Mouse (Mus musculus): ENCODE measurements around the gene Bcl11b. TPM values are rescaled to one million over a fixed set of nuclear protein-coding genes. Genes with fewer than 3 reads are reported as not detected.
A peak's percentile ranks its signal among the peaks of the same experiment; 100 is the strongest.

The Bcl11b gene
- polyA plus RNA-seq, 1 experiment from 2014 or later: 2.5 TPM

DNA sequence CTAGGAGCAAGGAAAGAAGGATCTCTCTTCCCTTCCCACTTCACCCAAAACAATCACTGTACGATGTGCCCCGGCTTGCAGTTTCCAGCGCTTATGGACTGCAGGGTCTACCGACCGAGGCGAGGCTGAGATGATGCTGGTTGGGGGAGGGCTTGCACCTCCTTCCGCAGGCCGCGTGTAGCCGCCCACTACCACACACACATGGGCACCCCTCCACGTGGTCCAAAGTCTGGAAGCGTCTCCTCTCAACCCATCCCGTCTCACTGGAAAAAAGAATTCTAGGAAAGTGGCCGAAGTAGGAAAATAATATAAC, 2.0 kb upstream of the Bcl11b start:
- H3K9me3 ChIP-seq (replicated peaks): no peaks in the 10 kb centered on the region
- H3K27ac ChIP-seq (replicated peaks): peak overlapping the region; percentile 96
- H3K4me3 ChIP-seq: peak overlapping the region; percentile 86
- 2% methylated on average over 14 of the region's 14 CpGs for WGBS
- peaks cover 76% of the 10 kb centered on the region for H3K27me3 ChIP-seq (ENCODE audit: low read depth, poor library complexity, severe bottlenecking)
- DNase-seq (ENCODE audit: low spot score): no peak
- H3K4me1 ChIP-seq: peaks cover 51% of the 10 kb centered on the region
- no peaks in the 10 kb centered on the region for H3K36me3 ChIP-seq

DNA sequence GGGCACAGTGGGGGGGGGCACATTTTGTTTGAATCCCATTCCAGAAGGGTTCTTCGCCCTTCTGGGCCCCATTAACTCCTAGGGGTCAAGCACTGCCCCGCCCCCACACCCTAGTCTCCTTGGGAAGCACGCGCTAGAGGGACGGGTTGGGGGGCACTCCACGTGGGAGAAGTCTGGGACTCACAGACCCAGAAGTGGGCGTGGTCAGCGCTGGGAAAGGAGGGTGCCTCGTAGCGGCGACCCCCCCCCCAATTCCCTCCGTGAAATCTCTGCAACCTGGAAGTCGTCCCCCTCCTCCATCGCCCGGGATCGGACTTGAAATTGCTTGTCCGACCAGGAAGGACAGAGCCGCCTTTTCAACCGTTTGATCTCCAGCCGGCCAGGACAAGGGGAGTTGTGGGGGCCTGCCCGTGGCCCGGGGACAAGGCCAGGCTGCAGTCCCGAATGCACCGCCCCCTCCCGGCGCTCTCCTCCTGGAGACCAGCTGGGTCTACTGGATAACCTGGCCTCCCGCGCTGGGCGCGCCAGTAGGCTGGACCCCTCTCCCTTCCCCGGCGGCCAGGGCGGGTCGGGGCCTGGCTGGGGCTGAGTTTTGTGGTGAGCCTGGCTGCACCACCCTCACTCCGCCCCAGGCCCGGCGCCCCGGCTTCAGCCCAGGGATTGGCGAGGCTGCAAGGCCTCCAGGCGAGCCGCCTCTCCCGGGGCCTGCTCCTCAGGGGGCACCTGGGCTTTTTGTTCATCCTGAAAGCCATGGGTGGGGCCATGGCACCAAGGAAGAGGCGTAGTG, 1.5 kb upstream of the Bcl11b start:
- Histone ChIP-seq H3K27me3 (ENCODE audit: low read depth, poor library complexity, severe bottlenecking) (peaks cover 76% of the 10 kb centered on the region), H3K9me3 (replicated peaks) (no peaks in the 10 kb centered on the region), H3K36me3 (no peaks in the 10 kb centered on the region), H3K27ac (replicated peaks) (peak overlapping the region; percentile 96), H3K4me3 (peak overlapping the region; percentile 86), H3K4me1 (peaks cover 50% of the 10 kb centered on the region)
- WGBS: under 1% methylated on average over 43 of the region's 43 CpGs
- peak; percentile 77 for DNase-seq (ENCODE audit: low spot score)

DNA sequence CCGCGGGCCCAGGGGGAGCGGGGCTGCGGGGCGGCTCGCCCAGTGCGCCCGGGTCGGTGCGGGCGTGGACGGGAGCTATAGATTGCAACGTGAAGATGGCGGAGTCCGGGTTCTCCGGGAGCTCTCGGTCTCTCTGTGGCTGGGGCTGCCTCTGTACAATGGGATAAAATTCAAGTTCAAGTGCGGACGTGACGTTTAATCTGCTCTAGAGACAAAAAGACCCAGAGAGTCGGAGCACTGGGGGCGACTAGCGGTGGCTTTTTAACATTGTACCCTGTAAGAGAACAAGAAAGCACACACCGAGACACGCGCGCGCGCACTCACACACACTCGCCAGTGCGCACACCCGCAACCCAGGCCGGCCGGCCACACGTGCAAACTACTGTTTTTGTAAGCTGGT, 526 bp upstream of the Bcl11b start:
- H3K4me1 ChIP-seq: peaks cover 46% of the 10 kb centered on the region
- DNase-seq (ENCODE audit: low spot score): peak; percentile 90
- peak overlapping the region; percentile 86 for H3K4me3 ChIP-seq
- peaks cover 79% of the 10 kb centered on the region for H3K27me3 ChIP-seq (ENCODE audit: low read depth, poor library complexity, severe bottlenecking)
- peak overlapping the region; percentile 96 for H3K27ac ChIP-seq (replicated peaks)
- H3K9me3 ChIP-seq (replicated peaks): no peaks in the 10 kb centered on the region
- under 1% methylated on average over 35 of the region's 35 CpGs for WGBS
- no peaks in the 10 kb centered on the region for H3K36me3 ChIP-seq

GRCm38 (mm10) chr12:108002436-108003189, 789 bp downstream of the Bcl11b start:
- under 1% methylated on average over 66 of the region's 78 CpGs for WGBS
- peaks cover 77% of the 10 kb centered on the region for H3K27me3 ChIP-seq (ENCODE audit: low read depth, poor library complexity, severe bottlenecking)
- peak; percentile 78 for DNase-seq (ENCODE audit: low spot score)

GRCm38 (mm10) chr12:108001652-108002340, 1.6 kb downstream of the Bcl11b start:
- peak overlapping the region; percentile 86 for H3K4me3 ChIP-seq
- H3K27me3 ChIP-seq (ENCODE audit: low read depth, poor library complexity, severe bottlenecking): peaks cover 77% of the 10 kb centered on the region
- peak overlapping the region; percentile 96 for H3K27ac ChIP-seq (replicated peaks)
- 2% methylated on average over 37 of the region's 37 CpGs for WGBS
- no peaks in the 10 kb centered on the region for H3K9me3 ChIP-seq (replicated peaks)
- DNase-seq (ENCODE audit: low spot score): peak; percentile 53
- no peaks in the 10 kb centered on the region for H3K36me3 ChIP-seq
- H3K4me1 ChIP-seq: peaks cover 66% of the 10 kb centered on the region

More at GRCm38 (mm10) chr12:108002436-108003189, 789 bp downstream of the Bcl11b start:
- Histone ChIP-seq H3K27ac (replicated peaks) (peak overlapping the region; percentile 96), H3K4me3 (peak overlapping the region; percentile 86), H3K4me1 (peaks cover 58% of the 10 kb centered on the region), H3K9me3 (replicated peaks) (no peaks in the 10 kb centered on the region), H3K36me3 (no peaks in the 10 kb centered on the region)

DNA sequence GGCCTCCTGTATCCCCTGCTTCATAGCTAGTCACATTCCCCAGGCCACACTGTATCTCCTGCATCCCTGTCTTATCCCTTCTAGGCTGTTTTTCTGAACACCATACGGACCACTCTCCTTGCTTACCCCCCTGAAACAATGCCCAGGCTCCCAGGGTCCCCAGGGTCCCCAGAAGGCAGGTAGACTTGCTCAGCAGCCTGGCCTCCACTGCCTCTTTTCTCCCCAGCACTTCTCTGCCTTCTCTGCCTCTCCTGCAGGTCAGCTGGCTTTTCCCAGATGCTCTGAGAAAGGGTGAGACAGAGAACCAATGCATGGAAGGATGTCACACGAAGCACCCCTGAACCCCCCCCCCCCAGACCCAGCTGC, 2.7 kb downstream of the Bcl11b start:
- Histone ChIP-seq H3K27me3 (ENCODE audit: low read depth, poor library complexity, severe bottlenecking) (peaks cover 77% of the 10 kb centered on the region), H3K36me3 (no peaks in the 10 kb centered on the region), H3K4me3 (peak overlapping the region; percentile 86; the same call in 1 of the 2 replicates), H3K4me1 (peaks cover 56% of the 10 kb centered on the region), H3K27ac (replicated peaks) (0 out of 2 replicates have a peak overlapping the region, but pooled peaks have one; percentile 7), H3K9me3 (replicated peaks) (no peaks in the 10 kb centered on the region)
- 38% methylated on average over 2 of the region's 2 CpGs for WGBS
- DNase-seq (ENCODE audit: low spot score): no peak

- Histone ChIP-seq H3K27ac (replicated peaks) (no peak overlapping the region), H3K36me3 (no peaks in the 10 kb centered on the region), H3K27me3 (ENCODE audit: low read depth, poor library complexity, severe bottlenecking) (peaks cover 77% of the 10 kb centered on the region), H3K4me1 (peaks cover 50% of the 10 kb centered on the region), H3K4me3 (peak overlapping the region; percentile 86; the same call in 1 of the 2 replicates), H3K9me3 (replicated peaks) (no peaks in the 10 kb centered on the region)
- DNase-seq (ENCODE audit: low spot score): no peak
- 77% methylated on average over 15 of the region's 15 CpGs for WGBS
Observed at GRCm38 (mm10) chr12:107999751-108000714, 3.4 kb downstream of the Bcl11b start.

GRCm38 (mm10) chr12:107998746-107999145, 4.7 kb downstream of the Bcl11b start:
- 3% methylated on average over 20 of the region's 20 CpGs for WGBS
- Histone ChIP-seq H3K27me3 (ENCODE audit: low read depth, poor library complexity, severe bottlenecking) (peaks cover 81% of the 10 kb centered on the region), H3K4me1 (peaks cover 48% of the 10 kb centered on the region), H3K27ac (replicated peaks) (no peak overlapping the region), H3K36me3 (no peaks in the 10 kb centered on the region), H3K4me3 (peak overlapping the region; percentile 32; the same call in 1 of the 2 replicates), H3K9me3 (replicated peaks) (no peaks in the 10 kb centered on the region)
- peak; percentile 84 for DNase-seq (ENCODE audit: low spot score)

- Histone ChIP-seq H3K27ac (replicated peaks) (no peak overlapping the region), H3K4me1 (peaks cover 46% of the 10 kb centered on the region), H3K9me3 (replicated peaks) (no peaks in the 10 kb centered on the region), H3K36me3 (no peaks in the 10 kb centered on the region), H3K4me3 (no peak overlapping the region), H3K27me3 (ENCODE audit: low read depth, poor library complexity, severe bottlenecking) (peaks cover 90% of the 10 kb centered on the region)
- no peak for DNase-seq (ENCODE audit: low spot score)
- 79% methylated on average over 11 of the region's 11 CpGs for WGBS
Observed at GRCm38 (mm10) chr12:107997901-107998300, 5.5 kb downstream of the Bcl11b start.

GRCm38 (mm10) chr12:107997241-107997640, 6.2 kb downstream of the Bcl11b start:
- H3K4me3 ChIP-seq: no peak overlapping the region
- no peaks in the 10 kb centered on the region for H3K36me3 ChIP-seq
- H3K27me3 ChIP-seq (ENCODE audit: low read depth, poor library complexity, severe bottlenecking): peaks cover 91% of the 10 kb centered on the region
- H3K27ac ChIP-seq (replicated peaks): no peak overlapping the region
- peaks cover 46% of the 10 kb centered on the region for H3K4me1 ChIP-seq
- 56% methylated on average over 3 of the region's 3 CpGs for WGBS
- H3K9me3 ChIP-seq (replicated peaks): no peaks in the 10 kb centered on the region
- no peak for DNase-seq (ENCODE audit: low spot score)

DNA sequence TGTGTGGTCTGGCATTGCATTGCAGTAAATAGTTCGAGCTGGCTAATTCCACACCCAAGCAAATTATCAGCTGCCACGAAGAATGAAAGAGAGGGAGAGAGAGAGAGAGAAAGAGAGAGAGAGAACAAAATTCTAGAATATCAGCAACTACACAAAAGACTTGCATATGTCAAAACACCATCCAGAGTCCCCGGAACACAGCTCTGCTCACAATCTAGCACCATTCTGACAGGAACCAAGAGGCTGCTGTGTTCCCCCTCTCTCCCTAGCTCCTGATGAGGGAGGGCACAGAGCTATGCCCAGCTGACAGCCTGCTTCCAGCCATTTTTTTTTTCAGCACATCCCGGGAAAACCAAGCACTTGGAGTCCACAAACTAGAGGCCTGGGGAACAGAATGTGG, 6.6 kb downstream of the Bcl11b start:
- Histone ChIP-seq H3K27me3 (ENCODE audit: low read depth, poor library complexity, severe bottlenecking) (peaks cover 87% of the 10 kb centered on the region), H3K36me3 (no peaks in the 10 kb centered on the region), H3K27ac (replicated peaks) (no peak overlapping the region), H3K4me1 (peaks cover 42% of the 10 kb centered on the region), H3K9me3 (replicated peaks) (no peaks in the 10 kb centered on the region), H3K4me3 (no peak overlapping the region)
- 75% methylated on average over 4 of the region's 4 CpGs for WGBS
- DNase-seq (ENCODE audit: low spot score): no peak

- no peak for DNase-seq (ENCODE audit: low spot score)
- Histone ChIP-seq H3K4me1 (peaks cover 43% of the 10 kb centered on the region), H3K4me3 (no peak overlapping the region), H3K27me3 (ENCODE audit: low read depth, poor library complexity, severe bottlenecking) (peaks cover 81% of the 10 kb centered on the region), H3K36me3 (no peaks in the 10 kb centered on the region), H3K9me3 (replicated peaks) (no peaks in the 10 kb centered on the region), H3K27ac (replicated peaks) (no peak overlapping the region)
- WGBS: 80% methylated on average over 6 of the region's 6 CpGs
Observed at GRCm38 (mm10) chr12:107996216-107996615, 7.2 kb downstream of the Bcl11b start.
